Mouse (Mus musculus): ENCODE measurements around the gene Tomm40l.

Tomm40l gene

GRCm38 (mm10) chr1:171229750-171230149 is 7.4 kb upstream of the Tomm40l start:
- 75% methylated on average over 6 of the region's 6 CpGs for WGBS

DNA sequence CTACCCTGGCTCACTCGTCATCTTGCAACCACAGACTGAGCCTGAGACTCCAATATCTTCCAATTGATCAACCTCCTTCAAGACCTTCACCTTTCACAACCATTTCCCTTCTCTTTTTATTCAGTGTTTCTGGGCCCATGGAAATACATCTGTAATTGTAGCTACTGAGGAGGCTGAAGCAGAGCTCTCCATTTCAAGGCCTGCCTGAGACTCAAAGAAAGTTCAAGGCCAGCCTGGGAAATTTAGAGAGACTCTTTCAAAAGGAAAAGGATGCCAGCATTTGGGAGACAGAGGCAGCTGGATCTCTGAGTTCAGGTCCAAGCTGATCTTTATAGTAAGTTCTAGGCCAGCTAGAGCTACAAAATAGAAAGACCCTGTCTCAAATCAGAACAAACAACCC is 5.6 kb upstream of the Tomm40l start:
- 93% methylated on average over 1 of the region's 1 CpGs for WGBS

DNA sequence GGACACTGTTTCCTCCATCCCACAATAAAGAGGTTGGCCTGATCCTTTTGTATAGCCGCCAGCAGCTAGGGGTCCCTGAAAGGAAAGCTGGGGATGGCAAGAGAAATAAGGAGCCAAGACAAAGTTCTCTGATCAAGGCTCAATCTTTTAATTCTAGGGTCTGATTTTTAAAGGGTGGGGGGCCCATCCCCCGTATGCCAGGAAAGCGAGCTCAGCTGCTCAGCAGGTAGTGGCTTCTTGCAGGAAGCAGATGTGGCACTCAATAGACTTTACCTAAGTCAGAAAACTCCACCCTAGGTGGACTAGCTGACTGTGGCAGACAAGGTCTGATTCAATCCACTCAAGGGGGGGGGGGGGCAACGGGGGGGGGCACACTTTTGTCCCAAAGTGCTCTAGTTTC is 4.5 kb upstream of the Tomm40l start:
- 51% methylated on average over 4 of the region's 4 CpGs for WGBS

DNA sequence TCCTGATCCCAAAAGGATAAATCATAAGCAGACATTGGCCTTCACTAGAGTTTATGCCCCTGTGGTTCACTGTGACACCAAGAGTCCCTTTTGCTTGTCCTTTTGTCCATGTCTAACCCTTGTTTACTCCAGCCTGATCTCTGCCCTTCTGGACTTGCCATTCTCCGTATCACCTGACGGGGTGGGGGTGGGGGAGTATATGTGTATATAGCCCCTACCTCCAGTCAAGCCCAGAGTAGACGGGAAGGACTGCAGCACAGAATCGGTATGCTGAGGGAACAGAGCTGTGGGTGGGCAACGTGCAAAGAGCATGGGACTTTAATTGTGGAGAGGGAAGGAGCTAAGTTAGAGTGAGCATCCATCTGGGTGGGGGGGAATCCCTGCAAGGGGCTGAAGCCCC is 2.5 kb upstream of the Tomm40l start, which contains the start of gene Apoa2:
Gene Apoa2 (plus strand): TSS at position 198 of the 400 bp plus-strand sequence.
- WGBS = 86% methylated on average over 5 of the region's 5 CpGs

- 94% methylated on average over 2 of the region's 2 CpGs for WGBS
Observed at GRCm38 (mm10) chr1:171223796-171224195, 1.5 kb upstream of the Tomm40l start.

DNA sequence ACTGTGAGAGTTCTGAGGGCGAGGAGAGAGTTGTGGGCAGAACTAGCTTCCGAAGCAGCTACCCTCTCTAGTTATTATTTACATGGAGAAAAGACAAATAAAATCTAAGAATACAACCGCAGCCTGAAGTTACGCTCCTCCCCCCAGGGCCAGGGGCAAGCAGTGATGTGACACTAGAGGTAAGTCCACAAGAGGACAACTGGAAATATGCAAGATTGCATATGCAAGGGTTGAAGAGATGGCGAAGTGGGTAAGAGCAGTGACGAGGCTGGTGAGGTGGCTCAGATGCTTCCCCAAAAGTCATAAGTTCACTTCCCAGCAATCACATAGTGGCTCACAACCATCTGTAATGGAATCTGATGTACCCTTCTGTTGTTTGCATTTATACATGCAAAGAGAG is 854 bp upstream of the Tomm40l start:
- 72% methylated on average over 6 of the region's 6 CpGs for WGBS

DNA sequence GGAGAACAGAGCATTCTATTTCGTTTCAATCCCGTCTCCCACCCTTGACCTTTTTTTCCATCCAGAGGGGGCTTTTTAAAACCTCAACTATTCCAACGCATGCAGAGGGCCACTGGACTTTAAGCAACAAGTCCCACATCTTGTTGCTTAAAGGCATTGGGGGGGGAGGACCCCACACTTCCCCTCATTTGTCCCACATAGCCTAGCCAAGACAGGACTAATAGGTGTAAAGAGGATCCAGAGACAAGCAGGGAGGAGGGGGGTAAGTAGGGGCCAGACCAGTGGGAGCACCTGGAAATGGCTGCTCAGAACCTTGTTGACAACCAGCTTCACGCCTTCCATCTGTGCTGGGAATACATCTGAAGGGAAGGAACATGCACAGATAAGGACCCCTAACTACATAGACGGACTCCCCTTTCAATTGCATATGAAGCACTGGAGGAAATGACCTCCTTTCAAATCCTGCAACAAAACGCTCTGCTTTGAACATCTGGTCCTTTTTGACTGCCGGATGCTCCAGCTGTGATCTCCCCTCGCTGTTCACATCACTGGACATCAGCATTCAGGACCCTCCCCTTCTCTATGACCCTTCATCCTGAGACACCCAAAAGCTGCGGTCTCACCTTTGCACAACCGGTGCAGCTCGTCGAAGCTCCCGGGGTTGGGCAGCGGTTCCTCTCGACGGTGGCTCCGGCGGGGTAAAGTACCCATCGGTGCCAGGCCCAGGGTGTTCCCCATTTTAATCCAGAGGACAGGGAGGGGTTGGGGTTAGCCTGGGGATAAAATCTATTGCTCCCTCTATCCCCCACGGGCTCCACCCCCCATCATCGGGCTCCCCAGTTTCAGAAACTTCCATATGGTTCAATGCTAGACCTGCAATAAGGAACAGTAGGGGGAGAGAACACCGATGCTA is 777 bp downstream of the Tomm40l start:
- 3% methylated on average over 22 of the region's 22 CpGs for WGBS

GRCm38 (mm10) chr1:171220871-171221270 is 1.4 kb downstream of the Tomm40l start:
- WGBS = 2% methylated on average over 10 of the region's 10 CpGs

- 89% methylated on average over 18 of the region's 18 CpGs for WGBS
Observed at GRCm38 (mm10) chr1:171216241-171216955, 5.9 kb downstream of the Tomm40l start.

- 77% methylated on average over 10 of the region's 10 CpGs for WGBS
Observed at GRCm38 (mm10) chr1:171213801-171214496, 8.4 kb downstream of the Tomm40l start, which contains the start of gene Nr1i3. Gene Nr1i3 (plus strand): TSS chr1:171213970.

DNA sequence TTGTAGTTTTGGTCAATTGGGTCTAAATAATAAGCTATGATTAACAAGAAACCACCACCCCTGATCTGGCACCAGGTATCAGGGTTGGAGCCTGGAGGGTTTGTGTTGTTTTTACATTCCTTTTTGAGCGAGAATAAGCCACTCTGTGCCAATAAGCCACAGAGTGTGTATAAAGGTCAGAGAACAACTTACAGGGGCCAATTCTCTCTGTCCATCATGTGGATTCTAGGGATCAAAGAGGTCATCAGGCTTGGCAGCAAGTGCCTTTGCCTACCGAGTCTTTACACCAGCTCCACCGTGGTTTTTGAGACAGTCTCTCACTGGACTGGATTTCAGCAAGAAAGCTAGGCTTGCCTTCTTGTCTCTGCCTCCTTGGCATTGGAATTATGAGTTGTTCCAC is 9.5 kb downstream of the Tomm40l start:
- 66% methylated on average over 3 of the region's 3 CpGs for WGBS

DNA sequence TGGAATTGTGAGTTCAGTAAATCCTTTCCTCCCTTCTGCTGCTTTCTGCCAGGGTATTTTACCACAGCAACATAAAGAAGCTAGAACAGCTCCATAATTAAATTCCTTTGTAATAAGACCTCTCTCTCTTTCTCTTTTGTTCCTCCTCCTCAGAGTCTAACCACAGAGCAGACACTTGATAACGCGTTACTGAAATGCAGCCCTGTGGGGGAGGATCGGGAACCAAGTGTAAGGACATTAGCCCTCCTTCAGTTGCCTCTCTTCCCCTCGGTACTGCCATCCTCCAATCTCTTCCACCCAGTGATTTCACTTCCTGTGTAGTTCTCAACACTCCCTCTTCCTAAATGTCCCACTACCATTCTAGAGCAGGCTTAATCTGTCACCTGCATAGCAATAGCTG is 12.9 kb downstream of the Tomm40l start:
- 30% methylated on average over 4 of the region's 4 CpGs for WGBS

DNA sequence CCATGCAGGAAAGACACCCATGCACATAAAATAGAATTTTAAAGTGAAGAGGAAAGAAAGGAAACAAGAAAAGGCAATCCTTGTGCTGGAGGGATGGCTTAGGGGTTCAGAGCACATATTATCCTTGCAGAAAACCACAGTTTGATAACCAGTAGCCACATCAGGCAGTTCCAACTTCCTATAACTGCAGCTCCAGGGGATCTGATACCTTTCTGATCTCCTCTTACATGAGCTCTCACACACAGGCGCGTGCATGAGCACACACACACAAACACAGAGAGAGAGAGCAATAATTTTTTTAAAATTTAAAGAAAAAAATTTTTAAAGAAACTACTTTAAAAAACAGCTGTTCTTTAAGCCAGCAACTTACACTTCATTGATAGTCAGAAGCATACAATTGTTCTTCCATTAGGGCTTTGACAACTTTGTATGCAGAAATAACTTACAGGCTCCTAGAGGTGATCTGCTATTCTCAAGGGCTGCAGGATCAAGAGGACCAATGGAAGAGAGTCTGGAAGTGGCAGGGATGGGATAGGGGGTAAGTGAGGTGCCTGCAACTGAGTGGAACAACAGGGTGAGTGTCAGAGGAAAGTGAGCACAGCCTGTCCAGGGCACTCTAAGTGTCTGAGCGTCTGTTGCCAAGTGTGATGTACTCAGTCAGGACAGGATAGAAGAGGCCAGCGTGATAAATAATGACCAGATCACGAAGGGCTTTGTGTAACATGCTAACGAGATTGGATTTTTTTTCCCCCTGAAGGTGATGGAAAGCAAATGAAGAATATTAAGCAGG is 16.4 kb downstream of the Tomm40l start:
- 66% methylated on average over 6 of the region's 6 CpGs for WGBS

GRCm38 (mm10) chr1:171204249-171204644 is 18.1 kb downstream of the Tomm40l start:
- WGBS = 66% methylated on average over 7 of the region's 7 CpGs

DNA sequence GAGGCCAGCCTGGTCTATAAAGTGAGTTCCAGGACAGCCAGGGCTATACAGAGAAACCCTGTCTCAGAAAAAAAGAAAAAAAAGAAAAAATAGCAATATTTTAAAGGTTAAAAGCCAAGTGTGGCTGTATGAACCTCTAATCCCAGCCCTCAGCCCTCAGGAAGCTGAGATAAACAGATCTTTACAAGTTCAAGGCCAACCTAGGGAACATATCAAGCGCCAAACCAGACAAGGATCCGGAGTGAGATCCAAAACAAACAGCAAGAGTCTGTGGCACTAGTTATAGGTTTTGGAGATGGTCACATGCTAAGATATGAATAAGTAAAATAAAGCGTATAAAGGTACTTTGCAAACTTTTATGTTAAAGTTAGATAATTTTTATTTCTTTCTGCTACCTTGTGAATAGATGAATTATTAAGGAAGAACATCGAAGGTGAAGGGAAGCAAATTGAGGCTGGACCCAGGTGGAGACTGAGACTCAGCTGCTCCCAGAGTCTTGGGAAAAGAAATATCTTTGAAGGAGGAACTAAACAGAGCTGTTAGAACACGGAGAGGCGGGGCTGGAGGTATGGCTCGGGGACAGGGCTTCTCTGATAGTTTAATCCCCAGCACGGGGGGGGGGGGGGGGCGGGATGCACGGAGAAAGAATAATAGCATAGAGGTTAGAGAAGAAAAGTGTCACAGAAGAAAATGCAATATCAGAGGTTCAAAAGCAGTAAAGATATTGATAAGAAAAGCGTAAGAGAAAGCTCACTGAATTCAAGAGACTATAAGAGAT is 18.7 kb downstream of the Tomm40l start:
- 60% methylated on average over 11 of the region's 11 CpGs for WGBS

DNA sequence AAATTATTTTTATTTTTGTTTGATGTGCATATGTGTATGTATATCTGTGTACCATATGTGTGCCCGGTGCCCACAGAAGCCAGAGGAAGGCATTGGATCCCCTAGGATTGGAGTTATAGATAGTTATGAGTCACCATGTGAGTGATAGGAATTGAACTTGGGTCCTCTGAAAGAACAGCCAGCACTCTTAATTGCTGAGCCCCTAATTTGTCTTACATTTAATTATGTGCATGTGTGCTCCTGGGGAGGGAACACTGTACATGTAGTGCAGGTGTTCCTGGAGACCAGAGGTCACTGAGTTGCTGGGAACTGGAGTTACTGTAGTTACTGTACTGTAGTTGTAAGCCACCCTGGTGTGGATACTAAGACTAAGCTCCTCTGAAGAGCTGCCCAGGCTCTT is 21.5 kb downstream of the Tomm40l start:
- 93% methylated on average over 1 of the region's 1 CpGs for WGBS

- WGBS = 73% methylated on average over 1 of the region's 1 CpGs
Observed at GRCm38 (mm10) chr1:171199532-171199931, 22.8 kb downstream of the Tomm40l start.

DNA sequence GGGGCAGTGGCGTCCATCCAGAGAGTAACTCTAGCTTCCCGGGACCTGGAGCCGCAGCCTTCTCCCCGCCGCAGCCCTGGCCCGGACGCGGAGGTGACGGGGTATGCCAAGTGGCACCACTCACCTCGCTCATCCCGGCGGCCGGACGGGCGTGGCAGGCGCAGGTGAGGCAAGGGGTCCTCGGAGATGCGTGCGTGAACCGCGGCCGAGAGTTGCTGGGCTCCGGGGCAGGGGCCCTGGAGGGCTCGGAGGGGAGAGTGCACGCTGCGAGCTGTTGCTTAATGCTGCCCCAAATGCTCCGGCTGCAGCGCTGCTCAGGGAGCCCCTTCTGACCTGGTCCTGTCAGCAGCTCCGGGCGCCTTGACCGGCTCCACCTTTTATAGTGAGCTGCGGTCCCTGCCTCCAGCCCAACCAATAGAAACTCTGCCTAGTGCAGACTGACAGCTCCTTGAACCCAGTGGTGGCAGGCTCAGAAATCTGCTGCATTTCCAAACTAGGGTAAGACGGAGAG is 26.4 kb downstream of the Tomm40l start, which contains the start of gene Pcp4l1:
Gene Pcp4l1 (minus strand): TSS at position 382 of the 511 bp plus-strand sequence.
- WGBS = under 1% methylated on average over 33 of the region's 33 CpGs

GRCm38 (mm10) chr1:171195046-171195822 is 27.1 kb downstream of the Tomm40l start:
- 25% methylated on average over 20 of the region's 20 CpGs for WGBS
